Mouse (Mus musculus): ENCODE data around the gene Dlg2. TPM values are rescaled to one million over a fixed set of nuclear protein-coding genes. Genes with fewer than 3 reads are reported as not detected.

Gene Dlg2
- polyA plus RNA-seq, 1 experiment, result not detected

DNA sequence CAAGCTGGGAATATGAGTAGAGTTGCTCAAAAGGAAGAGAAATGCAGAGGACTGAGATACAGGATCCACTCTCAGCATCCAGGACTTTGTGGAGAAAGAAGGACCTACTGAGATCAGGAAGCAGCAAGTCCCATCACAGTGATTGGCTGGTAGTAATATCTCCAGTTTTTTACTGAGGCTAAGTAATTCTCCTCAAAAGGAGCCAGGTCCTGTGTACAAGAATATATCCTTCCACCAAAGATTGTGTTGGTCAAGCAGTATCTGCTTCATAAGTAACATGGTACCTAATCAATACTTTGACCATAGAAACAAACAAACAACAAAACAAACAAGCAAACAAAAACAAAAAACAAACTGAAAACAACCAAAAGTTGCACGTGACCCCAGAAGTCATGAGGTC is 980.3 kb downstream of the Dlg2 start:
- Histone ChIP-seq H3K27ac (ENCODE audit: insufficient read depth, low read depth, low read length) (no peak overlapping the region), H3K4me1 (ENCODE audit: control insufficient read depth, insufficient read depth, low read length) (no peaks in the 10 kb centered on the region), H3K4me3 (ENCODE audit: insufficient read depth, low read length) (no peak overlapping the region)
- TF ChIP-seq POLR2A (IDR thresholded peaks at IDR 0.05; ENCODE audit: borderline replicate concordance, low read depth, low read length), result no peak
- no peak for TF ChIP-seq CTCF (IDR thresholded peaks at IDR 0.05; ENCODE audit: low read depth, low read length)

DNA sequence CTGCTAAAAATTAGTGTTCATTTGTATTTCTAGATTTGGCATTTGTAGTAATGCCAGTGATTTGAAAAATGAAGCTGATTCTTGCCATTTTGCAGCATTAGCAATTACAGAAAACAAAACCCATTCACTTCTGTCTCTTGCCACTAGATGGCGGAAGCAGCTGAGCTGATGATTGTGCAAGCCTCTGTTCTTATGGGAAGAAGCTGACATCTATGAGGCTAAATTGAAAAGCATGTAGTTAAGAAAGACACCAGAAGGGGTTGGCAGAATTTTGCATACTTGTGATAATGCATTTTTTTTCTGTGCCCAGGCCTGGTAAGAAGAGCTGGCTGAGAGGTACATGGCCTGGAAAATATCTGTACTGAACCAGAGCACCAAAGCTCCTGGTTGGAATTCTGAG is 980.7 kb downstream of the Dlg2 start:
- Histone ChIP-seq H3K27ac (ENCODE audit: insufficient read depth, low read depth, low read length) (no peak overlapping the region), H3K4me1 (ENCODE audit: control insufficient read depth, insufficient read depth, low read length) (no peaks in the 10 kb centered on the region), H3K4me3 (ENCODE audit: insufficient read depth, low read length) (no peak overlapping the region)
- no peak for TF ChIP-seq CTCF (IDR thresholded peaks at IDR 0.05; ENCODE audit: low read depth, low read length)
- TF ChIP-seq POLR2A (IDR thresholded peaks at IDR 0.05; ENCODE audit: borderline replicate concordance, low read depth, low read length), result no peak

DNA sequence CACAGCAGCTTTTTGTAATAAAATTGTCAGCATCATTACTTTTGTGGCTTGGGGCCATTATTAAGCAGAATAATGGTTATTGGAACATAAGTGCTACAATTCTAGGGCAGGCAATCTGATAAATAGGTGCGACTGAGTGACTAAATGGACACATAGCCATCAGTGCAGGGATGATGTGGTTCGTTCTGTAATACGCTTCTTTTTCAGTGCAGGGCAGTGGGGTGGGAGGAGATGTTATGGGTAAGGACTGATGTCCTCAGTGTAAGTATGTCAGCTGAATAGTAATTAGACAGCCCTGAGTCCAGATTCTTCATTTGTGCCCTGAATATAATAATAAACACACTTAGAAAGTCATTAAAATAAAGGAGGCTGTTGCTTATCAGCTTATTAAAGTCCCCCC is 984.9 kb downstream of the Dlg2 start:
- H3K4me1 ChIP-seq (ENCODE audit: control insufficient read depth, insufficient read depth, low read length), result no peaks in the 10 kb centered on the region
- TF ChIP-seq CTCF (IDR thresholded peaks at IDR 0.05; ENCODE audit: low read depth, low read length), result no peak
- TF ChIP-seq POLR2A (IDR thresholded peaks at IDR 0.05; ENCODE audit: borderline replicate concordance, low read depth, low read length), result no peak
- H3K4me3 ChIP-seq (ENCODE audit: insufficient read depth, low read length), result no peak overlapping the region
- no peak overlapping the region for H3K27ac ChIP-seq (ENCODE audit: insufficient read depth, low read depth, low read length)

DNA sequence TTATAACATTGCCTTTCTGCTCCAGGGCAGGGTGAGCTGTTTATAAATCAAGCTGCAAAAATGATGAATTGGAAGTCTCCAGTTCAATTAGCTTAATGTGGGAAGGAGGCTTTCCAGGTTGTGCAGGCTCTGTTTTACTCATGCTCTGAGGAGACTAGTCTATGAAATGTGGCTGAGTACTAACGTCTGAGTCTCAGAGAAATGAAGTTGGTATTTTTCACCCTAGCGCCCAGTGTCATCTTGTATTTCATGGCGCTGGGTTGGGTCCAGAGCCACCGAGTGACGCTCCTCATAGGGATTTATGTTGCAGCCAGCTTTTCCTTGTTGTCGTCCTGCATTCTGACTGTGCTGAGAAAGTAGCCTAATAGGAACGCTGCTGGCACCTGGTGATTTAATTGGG is 986.8 kb downstream of the Dlg2 start:
- Histone ChIP-seq H3K4me3 (ENCODE audit: insufficient read depth, low read length) (no peak overlapping the region), H3K27ac (ENCODE audit: insufficient read depth, low read depth, low read length) (no peak overlapping the region), H3K4me1 (ENCODE audit: control insufficient read depth, insufficient read depth, low read length) (no peaks in the 10 kb centered on the region)
- TF ChIP-seq POLR2A (IDR thresholded peaks at IDR 0.05; ENCODE audit: borderline replicate concordance, low read depth, low read length) (no peak), CTCF (IDR thresholded peaks at IDR 0.05; ENCODE audit: low read depth, low read length) (no peak)

DNA sequence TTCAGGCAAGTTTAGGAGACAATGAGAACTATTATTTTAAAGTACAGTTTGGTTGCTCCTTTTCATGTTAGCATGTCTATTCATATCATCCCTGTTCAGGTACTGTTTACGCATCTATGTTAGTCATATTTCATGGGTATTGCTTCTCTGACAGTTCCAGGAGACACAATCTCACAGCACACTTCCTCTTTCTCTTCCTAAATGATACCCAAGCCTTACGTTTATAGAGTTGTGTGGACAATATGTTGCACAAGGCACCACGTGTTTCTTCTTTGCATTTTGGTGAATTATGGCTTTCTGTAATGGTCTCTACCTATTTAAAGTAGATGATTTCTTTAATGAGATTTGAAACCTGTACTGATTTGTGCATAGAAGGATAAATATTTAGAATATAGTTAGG is 990.6 kb downstream of the Dlg2 start:
- Histone ChIP-seq H3K27ac (ENCODE audit: insufficient read depth, low read depth, low read length) (no peak overlapping the region), H3K4me1 (ENCODE audit: control insufficient read depth, insufficient read depth, low read length) (no peaks in the 10 kb centered on the region), H3K4me3 (ENCODE audit: insufficient read depth, low read length) (no peak overlapping the region)
- TF ChIP-seq CTCF (IDR thresholded peaks at IDR 0.05; ENCODE audit: low read depth, low read length), result no peak
- TF ChIP-seq POLR2A (IDR thresholded peaks at IDR 0.05; ENCODE audit: borderline replicate concordance, low read depth, low read length), result no peak

DNA sequence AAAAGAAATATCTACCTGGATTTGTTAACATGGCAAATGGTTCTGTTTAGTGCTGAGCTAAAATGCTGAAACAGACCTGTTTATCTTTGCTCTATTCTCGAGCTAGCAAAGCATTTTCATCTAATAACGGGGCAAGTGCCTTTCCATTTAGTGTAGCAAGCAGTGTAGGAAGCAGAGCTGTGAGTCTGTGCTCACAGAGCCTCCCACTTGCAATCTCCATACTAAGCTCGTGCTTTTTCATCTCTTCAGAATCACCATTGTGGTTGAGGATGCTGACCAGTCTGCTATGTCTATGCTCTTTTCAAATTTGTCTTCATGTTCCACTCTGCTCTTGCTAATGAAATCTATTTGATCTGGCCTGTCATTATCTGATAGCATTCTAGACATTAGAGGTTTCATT is 1002.7 kb downstream of the Dlg2 start:
- Histone ChIP-seq H3K4me1 (ENCODE audit: control insufficient read depth, insufficient read depth, low read length) (no peaks in the 10 kb centered on the region), H3K27ac (ENCODE audit: insufficient read depth, low read depth, low read length) (no peak overlapping the region), H3K4me3 (ENCODE audit: insufficient read depth, low read length) (no peak overlapping the region)
- TF ChIP-seq CTCF (IDR thresholded peaks at IDR 0.05; ENCODE audit: low read depth, low read length) (no peak), POLR2A (IDR thresholded peaks at IDR 0.05; ENCODE audit: borderline replicate concordance, low read depth, low read length) (no peak)

DNA sequence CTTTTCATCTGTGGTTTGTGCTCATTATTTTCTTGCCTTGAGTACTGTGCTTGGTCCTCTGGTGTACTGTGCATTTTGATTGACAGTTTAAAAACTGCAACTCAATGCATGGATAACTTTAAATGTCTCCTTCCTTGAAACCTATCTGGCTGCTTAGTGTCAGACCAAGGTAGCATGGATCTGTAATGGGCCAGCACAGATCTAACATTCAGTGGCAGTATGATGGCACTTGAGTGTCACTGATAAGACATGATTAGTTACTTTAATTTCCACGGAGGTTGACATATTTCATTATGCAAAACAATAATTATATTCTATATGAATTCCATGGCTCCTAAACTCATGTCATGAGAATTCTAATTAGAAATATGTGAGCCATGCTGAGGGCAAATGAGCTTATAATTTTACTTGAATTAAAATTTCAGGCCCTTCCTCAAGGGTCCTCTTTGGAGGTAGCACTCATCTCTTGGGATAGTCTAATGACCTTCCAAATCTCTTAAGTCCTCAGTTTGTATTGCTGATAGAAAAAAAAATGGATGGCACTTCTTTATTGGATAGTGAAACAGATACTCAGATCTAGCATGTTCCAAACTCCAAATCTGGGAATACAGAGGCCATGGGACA is 1005.2 kb downstream of the Dlg2 start:
- H3K27ac ChIP-seq (ENCODE audit: insufficient read depth, low read depth, low read length), result no peak overlapping the region
- no peaks in the 10 kb centered on the region for H3K4me1 ChIP-seq (ENCODE audit: control insufficient read depth, insufficient read depth, low read length)
- no peak overlapping the region for H3K4me3 ChIP-seq (ENCODE audit: insufficient read depth, low read length)
- TF ChIP-seq CTCF (IDR thresholded peaks at IDR 0.05; ENCODE audit: low read depth, low read length), result no peak
- TF ChIP-seq POLR2A (IDR thresholded peaks at IDR 0.05; ENCODE audit: borderline replicate concordance, low read depth, low read length), result no peak

DNA sequence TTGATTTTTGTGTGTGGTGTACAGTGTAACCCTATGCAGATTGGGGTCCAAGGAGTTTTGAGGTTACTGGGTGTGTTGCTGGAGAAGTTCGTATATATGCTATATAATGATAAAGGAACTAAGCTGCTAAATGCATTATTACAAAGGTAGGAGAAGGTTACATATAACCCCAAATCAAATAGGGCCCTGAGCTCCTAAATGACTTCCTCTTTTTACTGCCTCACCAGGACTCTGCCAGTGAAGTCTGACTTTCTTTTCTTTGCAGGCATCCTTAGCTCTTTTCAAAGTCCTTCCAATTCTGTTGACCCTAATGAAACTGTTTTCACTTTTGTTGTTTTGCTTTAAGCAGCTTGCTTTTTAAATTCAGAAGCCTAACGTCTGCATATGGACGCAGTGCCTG is 1016.8 kb downstream of the Dlg2 start:
- Histone ChIP-seq H3K4me3 (ENCODE audit: insufficient read depth, low read length) (no peak overlapping the region), H3K4me1 (ENCODE audit: control insufficient read depth, insufficient read depth, low read length) (no peaks in the 10 kb centered on the region), H3K27ac (ENCODE audit: insufficient read depth, low read depth, low read length) (no peak overlapping the region)
- TF ChIP-seq POLR2A (IDR thresholded peaks at IDR 0.05; ENCODE audit: borderline replicate concordance, low read depth, low read length), result no peak
- TF ChIP-seq CTCF (IDR thresholded peaks at IDR 0.05; ENCODE audit: low read depth, low read length), result no peak

DNA sequence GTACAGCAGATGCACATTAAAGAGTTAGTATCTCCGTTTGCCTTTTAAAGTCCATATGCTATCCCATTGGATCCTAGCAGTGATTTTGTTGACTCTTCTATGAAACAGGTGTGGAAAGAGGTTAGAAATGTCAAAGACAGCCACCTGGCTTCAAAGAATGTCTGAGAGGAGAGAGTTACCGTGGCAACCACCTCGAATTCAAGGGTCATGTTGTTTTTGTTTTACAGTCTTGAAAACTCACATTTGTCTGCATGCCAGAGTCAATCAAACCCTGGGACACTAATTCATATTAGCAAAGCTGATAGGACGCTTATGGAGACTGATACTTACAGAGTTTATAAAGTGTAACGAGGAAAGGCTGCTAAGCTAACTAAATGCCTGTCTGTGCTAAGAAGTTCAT is 1019.1 kb downstream of the Dlg2 start:
- no peak for TF ChIP-seq CTCF (IDR thresholded peaks at IDR 0.05; ENCODE audit: low read depth, low read length)
- H3K4me3 ChIP-seq (ENCODE audit: insufficient read depth, low read length), result no peak overlapping the region
- no peaks in the 10 kb centered on the region for H3K4me1 ChIP-seq (ENCODE audit: control insufficient read depth, insufficient read depth, low read length)
- no peak overlapping the region for H3K27ac ChIP-seq (ENCODE audit: insufficient read depth, low read depth, low read length)

DNA sequence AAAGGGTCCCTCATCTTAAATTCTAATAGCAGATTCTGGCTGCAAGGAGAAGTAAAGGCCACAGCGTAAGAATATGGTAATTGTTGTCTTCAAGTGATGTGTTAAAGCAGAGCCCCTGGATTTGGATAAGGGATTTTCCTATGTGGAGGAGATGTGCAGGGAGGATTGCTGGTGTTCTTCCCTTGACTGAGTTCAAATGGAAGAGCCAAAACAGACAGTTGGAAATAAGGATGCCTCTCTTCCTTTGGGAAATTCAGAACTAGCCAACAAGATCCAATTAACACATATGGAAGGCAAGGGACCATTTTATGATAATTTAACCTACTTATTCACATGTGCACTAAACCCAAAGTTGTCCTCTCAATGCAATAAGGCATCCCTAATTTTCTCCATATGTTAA is 1034.6 kb downstream of the Dlg2 start:
- no peak for TF ChIP-seq CTCF (IDR thresholded peaks at IDR 0.05; ENCODE audit: low read depth, low read length)
- no peak overlapping the region for H3K4me3 ChIP-seq (ENCODE audit: insufficient read depth, low read length)
- H3K4me1 ChIP-seq (ENCODE audit: control insufficient read depth, insufficient read depth, low read length), result no peaks in the 10 kb centered on the region
- no peak overlapping the region for H3K27ac ChIP-seq (ENCODE audit: insufficient read depth, low read depth, low read length)

DNA sequence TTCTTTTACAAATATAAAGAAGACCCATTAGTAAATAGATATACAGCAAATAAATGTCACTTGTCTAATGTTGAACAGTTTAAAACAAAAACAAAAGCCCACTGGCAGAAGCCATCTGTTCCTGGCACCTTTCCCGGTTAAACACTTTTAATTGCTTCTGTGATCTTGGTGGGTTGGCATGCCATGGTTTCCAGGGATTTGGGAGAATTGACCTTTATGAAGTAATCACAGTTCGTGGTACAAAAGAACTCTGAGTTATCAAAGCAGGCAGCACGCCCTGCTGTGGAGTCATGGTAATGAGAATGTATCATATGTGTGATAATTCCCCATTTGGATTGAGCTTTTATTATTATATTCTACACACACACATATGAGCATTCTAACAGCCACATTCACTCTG is 1038.0 kb downstream of the Dlg2 start:
- TF ChIP-seq POLR2A (IDR thresholded peaks at IDR 0.05; ENCODE audit: borderline replicate concordance, low read depth, low read length) (no peak), CTCF (IDR thresholded peaks at IDR 0.05; ENCODE audit: low read depth, low read length) (no peak)
- H3K4me1 ChIP-seq (ENCODE audit: control insufficient read depth, insufficient read depth, low read length), result no peaks in the 10 kb centered on the region
- no peak overlapping the region for H3K4me3 ChIP-seq (ENCODE audit: insufficient read depth, low read length)
- no peak overlapping the region for H3K27ac ChIP-seq (ENCODE audit: insufficient read depth, low read depth, low read length)

Data from bone marrow macrophage, adult 2 months (primary cell).